Mouse (Mus musculus) lung, adult 2 months (tissue): Measurements from ENCODE around the gene Zfp764.

Experiments
- CTCF ChIP-seq: fragments of 200-500 bp; IDR thresholded peaks from 2 replicates; pipeline ENCODE4 v1.5.1; 2011; ENCODE audit warnings: mild to moderate bottlenecking, low read length, control low read depth; ENCODE audit not compliant: insufficient read depth
- POLR2A ChIP-seq: fragments of 200-500 bp; IDR thresholded peaks from 2 replicates; pipeline ENCODE4 v1.6.1; 2011; ENCODE audit warnings: low read depth, mild to moderate bottlenecking, control low read depth, low read length, borderline replicate concordance; ENCODE audit errors: extremely low read depth

DNA sequence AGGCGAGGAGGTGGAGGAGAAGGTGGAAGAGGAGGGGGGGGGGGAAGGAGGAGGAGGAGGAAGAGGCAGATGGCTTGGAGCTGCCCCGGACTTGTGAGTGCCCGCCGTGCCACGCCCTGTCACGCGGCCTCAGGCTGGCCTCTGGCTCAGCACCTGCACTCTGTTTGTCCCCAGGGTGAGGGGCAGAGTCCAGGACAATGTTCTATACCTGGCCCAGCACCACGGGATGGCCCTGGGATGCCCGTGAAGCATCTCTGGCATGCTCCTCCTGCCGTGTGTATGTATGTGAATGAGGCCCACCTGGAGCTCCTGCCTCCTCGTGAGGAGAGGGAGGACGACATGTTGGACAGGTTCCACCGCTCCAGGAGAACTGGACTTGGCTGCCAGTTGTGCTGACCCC, 45.2 kb downstream of the Zfp764 start:
- TF ChIP-seq POLR2A (no peak), CTCF (no peak)
